Mouse (Mus musculus) natural killer cell, adult 2 months (primary cell): ENCODE data around the gene Fam219a.

Experiments used
- DNase-seq, 2 experiments: peaks; one replicate each; pipeline ENCODE4 v3.0.0; 2022; ENCODE audit warnings: low spot score in 2 of 2

Fam219a gene

DNA sequence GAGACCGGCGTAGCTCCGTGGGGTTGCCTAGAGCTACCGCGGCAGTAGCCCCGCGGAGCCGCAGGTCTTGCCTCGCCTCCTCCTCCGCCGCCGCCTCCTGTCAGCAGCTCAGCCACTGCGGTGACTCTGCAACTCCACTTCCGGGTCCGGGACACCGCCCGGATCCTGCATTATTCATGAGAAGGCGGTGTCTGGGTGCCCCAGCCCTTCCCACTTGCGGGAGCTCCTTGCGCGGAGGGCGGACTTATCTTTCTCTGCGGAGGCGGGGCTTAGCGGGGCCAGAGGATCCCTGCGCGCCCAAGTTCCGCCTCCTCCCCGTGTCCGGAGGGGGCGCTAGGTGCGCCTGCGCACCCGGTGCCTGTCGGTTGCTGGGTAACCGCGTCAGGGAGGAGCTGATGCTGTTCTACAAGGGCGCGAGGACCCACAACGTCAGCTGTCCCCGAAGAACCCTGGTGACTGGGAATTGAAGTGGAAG lies at the start of gene Fam219a, which contains the start of gene Dnaic1:
Fam219a (minus strand) TSS at position 128 of the 475 bp plus-strand sequence.
Dnaic1 (plus strand) TSS at position 365 of the 475 bp plus-strand sequence.
- peak; percentile 98 to 99 for DNase-seq

DNA sequence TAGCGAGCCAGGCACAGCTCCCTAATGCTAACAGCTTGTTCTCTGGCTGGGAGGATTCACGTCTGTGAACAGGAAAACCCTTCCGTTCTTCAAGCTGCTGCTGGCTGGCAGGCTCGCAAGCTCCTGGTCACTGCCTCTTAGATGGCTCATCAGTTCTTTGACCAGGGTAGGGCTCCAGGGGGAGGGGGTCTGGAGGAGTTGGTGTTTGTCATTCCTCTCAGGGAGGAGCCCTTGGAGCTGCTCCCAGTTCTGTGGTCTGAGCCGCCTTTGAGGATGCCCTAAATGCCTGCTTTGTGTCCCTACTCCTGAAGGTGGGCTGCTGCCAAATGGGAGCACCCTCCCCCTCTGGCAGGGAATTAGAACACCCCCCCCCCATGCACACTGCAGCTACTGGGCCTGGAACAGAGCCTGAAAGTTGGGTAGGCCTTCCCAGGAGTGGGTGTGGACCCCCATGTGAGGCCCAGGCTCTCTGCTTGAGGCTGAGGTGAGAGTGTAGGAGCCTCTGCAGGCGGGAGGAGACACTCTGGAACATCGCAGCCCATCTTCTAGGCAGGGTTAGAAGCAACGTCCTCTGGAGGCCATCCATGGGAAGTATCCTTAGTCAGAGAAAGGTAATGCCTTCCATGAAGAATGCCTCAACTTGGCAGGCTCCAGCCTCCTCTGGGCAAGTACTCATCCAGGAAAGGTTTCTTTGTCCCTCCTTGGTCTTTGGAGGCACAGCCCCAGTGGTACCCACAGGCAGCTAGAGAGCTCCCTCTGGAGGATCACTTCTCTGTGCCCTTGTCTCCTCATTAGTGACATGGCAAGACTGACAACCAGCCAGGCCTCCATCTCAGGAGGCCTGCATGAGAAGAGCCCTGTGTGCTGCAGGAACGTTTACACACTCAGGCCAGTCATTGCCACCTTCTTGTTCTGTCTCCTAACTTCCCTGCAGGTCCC lies 46.6 kb upstream of the Fam219a start:
- no peak for DNase-seq

DNA sequence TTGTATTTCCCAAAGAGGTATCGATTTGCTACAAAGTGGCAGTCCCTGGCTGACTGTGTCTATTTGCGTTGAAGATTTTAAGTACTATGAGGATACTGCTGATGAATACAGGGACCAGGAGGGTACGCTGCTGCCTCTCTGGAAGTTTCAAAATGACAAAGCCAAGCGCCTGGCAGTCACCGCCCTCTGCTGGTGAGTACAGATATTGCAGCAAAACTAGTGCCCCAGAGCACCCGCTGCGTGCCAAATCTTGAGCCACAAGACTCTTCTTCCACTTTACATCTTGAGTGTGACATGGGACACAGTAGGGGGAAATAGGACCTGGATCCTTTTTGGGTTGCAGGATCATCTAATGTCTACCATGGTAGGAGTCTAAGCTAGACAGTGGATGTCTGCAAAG lies 44.8 kb upstream of the Fam219a start:
- peak; percentile 47 to 62 for DNase-seq

DNA sequence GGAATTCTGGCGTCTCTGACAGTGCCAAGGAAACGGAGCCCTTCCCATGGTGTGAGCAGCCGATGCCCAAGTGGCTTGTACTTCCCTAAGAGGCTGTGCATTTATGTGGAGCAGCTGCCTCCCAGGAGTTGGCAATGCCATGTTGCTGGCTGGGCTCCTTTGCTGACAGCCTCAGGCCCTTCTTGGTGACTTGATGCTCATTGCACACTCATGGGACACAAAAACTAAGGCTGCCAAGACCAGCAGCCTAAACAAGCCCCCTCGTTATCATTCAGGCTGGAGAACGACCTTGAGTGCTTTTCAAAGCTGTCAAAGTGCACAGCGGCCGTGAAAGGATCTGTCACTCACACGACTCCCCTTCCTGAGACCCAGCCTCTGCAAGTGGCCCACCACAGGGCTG lies 42.8 kb upstream of the Fam219a start:
- no peak for DNase-seq

DNA sequence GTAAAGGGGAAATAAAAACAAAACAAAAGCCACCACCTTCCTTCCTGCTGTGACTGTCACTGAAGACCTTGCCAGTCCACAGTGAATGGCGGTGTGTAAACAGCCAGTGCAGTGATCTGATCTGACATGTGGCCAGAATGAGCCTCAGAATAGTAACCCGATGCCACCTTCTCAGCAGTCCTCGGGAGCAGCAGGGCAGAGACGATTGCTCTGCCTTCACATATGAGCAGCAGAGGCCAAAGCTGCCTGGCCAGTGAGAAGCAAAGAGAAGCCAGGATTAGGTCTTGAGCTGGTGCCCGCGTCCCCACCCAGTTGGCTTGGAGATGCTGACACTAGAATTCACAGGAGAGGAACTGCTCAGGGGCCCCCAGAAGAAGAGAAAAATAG lies 41.2 kb upstream of the Fam219a start:
- DNase-seq = no peak

DNA sequence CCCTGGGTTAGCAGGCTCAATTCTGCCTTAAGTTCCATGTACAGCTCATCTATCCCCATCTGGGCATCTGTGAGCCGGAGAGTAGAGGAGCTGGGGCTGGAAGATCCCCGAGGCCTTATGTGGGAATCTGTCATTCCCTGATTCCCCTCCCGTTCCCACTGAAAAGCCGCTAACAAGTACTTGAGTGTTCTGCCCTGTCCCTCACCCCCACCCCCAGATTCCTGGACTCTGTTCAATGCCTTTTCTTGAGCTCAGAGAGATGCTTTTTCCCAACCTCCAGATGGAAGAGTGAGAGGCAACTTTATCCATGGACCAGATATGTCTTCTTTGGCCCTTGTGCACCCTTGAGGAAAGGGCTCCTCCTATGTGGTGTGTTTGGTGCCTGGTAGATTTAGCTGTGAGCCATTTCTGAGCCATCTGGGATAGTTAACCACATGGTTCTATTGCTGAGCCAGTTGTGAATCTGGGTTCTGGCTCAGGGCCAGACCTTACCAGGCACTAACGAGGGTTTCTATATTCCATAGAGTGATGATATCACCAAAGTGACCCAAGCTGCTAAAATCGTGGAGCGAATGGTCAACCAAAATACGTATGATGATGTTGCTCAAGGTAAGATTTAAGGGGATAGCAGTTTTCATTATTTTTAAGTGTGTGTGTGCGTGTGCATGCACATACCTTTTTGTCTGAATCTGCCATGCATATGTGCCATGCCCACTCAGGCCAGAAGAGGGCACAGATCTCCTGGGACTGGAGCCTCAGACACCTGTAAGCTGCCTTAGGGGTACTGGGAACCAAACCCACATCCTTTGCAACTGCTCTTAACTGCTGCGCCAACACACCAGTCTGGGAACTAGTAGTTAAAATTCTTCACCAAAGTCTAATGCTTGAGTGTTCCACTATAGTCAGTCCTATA lies 40.6 kb upstream of the Fam219a start:
- DNase-seq = no peak

DNA sequence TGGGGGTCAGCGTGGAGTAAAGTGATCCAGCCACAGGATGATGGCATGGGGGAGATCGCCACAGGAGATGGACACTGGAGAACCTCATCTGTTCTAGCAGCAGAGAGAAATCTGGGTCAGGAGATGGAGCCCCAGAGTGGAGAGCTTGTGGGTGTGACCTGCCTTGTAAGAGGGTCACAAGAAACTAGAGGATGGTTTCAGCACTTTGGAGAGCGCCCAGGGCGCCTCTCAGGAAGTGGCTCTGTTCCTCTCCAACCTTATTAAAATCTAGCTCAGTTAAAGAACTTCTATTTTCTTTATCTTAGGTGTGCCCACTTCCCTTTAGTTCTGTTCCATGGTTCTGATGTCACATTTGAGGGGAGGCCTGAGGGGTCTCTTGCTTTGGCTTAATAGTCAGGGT lies 37.4 kb upstream of the Fam219a start:
- no peak for DNase-seq

DNA sequence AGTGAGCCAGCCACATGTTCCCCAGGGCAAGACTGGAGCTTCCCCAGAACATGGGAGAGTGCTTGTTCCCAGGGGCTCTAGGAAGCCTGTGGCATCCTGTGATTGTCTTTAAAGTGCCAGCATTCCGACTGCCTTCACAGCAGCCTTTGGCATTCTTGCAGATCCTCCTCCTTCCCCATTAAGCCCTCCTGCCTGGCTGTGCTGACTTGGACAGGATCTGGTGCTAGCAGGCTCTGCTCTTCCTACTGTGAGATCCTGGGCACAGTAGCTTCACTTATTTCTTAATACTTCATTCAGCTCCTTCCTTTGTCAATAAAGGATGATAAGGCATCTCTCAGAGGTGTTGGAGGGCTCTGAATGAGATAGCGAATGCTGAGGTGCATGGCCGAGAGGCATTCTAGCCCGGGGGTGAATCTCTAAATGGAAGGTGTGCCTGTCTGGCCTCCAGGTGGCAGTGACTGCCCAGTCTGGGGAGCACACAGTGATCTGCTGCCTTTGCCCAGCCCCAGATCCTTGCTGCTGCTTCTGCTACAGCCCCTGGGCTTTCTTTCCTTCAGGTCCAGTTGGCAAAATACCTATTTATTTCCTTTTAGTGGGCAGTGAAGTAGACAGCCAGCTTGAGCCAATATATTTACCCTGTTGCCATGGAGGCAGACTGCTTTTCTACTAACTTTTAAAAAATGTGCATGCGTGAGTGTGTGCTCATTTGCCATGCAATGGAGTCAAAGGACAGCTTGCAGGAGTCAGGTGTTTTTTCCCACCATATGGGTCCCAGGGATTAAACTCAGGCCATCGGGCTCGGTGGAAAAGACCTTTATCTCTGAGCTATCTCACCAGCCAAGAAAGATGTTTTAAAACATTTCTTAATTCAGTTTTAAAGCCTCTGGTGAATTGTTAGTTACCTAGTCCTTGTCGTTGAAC lies 35.4 kb upstream of the Fam219a start:
- DNase-seq = no peak

DNA sequence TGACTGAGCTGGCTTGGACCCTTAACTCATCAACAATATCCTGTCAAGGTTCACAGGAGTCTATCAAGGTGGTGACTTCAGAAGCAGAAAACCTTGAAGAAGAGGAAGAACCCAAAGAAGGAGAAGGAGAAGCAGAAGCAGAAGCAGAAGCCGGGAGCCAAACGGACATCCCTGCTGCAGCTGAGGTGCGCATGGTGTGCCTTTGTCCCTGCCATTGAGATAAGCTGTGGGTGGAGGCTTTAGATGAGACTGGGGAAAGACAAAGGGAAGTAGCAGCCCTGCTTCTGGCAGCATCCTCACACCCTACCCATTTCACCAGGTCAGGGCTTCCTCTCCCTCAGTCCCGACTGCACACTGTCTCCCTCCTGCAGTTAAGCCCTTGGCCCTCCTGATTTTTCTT lies 33.5 kb upstream of the Fam219a start:
- DNase-seq = no peak

DNA sequence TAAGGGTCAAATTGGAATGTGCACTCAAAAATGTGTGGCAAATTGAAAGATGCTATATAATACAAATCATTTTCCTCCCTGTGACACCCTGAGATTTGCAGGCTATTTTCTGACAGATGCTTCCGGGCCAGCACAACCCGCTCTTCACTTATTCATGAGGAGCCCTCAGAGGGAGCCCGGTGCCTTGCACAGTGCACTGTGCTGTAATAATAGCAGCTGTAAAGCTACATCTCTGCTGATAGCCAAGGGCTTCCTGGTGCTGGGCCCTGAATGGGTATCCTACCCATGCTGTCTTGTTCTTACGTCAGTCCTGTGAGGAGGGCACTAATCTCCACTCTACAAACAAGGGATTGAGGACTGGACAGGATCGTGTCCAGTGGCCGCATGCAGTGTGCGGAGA lies 14.0 kb upstream of the Fam219a start:
- no peak for DNase-seq

DNA sequence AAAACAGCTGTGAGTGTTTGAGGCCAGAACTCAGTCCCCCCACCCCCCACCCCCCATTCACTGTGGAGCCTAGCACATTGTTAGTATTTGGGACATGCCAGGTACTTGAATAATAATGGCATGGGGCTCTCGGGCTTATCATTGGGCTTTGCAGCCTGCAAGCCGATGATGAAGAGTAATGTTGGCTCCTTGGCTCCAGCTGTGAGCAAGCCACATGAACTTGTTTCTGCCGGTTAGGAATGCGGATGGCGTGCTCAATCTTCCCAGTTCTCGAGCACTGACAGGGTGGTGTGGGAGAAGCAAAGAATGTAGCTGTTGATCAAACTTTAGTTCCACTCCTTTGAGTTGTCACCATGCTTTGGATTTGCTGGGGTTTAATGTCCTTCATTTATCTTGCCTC lies 6.6 kb upstream of the Fam219a start:
- no peak for DNase-seq

DNA sequence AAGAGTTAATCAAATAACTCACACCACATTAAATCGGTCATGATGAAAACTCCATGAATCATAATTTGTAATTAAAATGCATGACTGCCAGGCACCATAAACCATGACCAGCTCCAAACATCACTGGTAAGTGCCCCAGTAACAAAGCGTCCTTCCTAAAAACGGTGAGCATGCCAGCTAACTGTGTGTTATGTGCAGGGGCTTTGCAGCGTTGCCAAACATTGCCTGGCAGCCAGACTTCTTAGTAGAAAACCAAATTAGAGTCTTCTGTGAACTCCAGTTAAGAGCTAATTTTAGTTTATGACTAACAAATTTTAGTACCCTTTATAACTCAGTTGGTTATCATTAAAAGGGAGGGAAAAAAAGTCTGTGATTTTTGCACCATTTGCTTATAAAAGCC lies 4.2 kb upstream of the Fam219a start:
- DNase-seq = no peak

DNA sequence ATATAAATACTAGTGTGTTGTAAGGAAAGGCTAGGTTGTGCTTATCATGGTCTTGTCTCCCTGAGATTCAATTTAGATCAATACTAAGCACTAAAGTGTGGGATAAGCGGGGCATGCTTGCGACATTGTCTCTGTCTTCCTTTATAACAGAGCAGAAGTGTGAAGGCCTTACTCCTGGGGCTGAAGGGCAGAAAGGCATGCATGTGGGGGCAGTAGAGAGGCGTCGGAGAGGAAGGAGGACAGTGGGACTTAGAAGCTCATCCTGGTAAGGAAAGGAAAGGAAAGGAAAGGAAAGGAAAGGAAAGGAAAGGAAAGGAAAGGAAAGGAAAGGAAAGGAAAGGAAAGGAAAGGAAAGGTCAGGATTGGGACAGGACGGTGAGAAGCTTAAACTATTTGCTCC lies 2.2 kb upstream of the Fam219a start:
- no peak for DNase-seq

DNA sequence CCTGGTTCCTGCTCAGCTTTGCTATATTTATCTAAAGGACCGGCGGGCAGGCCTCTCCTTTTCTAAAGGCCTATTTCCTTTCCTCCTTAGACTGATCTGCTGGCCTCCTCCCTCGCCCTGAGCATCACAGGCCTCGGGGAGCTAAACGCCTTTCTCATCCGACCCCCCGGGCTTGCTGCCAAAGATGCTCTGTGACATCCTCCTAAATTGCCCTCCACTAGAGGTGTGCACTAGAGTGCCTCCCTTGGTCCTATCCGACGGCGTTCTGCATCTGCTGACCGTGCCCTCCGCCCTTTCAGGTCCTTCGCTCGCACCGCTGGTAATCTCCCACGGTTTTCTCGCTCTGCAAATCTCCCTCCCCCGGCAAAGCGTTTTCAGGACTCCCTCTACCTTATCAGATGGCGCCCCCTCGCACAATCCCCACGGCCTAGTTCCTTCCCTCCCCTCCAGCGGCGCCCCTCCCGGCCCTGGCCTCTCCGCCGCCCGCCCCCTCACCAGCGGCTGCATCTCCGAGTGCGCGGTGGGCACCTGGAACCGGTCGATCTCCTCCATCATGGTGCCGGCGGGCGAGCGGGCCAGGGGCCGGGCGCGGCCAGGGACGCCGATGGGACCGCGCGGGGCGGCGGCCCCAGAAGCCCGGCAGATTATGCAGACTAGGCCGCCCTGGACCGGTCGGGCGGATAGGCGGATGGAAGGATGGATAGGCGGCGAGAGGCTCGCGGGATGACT lies 492 bp downstream of the Fam219a start:
- peak; percentile 9 to 16 for DNase-seq

DNA sequence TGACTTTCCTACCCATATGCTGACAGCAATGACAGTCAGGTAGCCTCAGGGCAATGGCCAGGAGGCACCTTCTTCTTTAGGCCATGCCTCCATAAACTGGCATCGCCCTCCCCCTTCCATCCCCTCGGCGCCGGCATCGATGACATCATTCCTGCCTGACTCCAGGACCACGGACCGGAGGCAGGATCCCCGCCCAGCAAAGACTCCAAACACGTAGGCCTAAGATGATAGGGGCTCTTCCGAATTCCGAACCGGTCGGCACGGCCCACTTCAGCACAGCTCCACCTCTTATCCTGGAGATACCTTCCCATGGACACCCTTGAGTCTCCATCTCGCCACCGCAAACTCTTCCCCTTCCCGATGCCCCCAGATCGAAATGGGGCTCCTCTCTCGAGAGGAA lies 1.1 kb downstream of the Fam219a start:
- DNase-seq = no peak

DNA sequence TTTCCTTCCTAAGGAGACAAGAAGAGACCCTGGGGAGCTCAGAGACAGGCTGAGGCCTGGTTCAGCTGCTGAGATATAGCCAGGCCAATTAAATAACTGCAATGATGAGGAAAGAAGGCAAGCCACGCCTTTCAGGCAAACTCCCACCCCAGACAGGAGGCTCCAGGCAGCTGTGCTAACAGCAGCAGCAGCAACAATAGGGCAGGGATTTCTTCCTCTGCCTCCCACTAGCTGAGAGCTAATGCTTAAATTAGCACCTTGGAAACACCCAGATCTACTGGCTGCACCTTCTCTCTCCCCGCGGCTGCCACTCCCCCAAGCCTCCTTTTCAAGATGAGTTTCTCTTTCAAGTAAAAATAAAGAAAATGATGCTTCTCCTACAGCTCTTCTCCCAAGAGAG lies 3.2 kb downstream of the Fam219a start:
- no peak for DNase-seq

DNA sequence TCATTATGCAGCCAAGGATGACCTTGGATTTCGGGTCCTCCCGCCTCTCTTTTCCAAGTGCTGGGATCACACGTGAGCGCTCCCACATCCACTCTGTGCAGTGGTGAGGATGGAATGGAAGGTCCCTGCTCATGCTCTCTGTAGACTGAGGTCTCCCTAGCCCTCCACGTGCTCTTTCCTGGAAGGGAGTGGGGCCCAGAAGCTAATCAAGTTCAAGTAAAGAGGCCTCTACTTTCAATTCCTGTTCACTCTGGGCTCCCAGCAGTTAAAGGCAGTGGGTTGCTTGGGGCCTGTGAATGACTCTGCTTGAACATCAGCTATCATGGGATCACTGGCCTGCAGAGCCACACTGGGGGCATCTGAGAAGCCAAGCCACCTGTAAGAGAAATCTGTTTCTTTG lies 6.0 kb downstream of the Fam219a start:
- DNase-seq = no peak

DNA sequence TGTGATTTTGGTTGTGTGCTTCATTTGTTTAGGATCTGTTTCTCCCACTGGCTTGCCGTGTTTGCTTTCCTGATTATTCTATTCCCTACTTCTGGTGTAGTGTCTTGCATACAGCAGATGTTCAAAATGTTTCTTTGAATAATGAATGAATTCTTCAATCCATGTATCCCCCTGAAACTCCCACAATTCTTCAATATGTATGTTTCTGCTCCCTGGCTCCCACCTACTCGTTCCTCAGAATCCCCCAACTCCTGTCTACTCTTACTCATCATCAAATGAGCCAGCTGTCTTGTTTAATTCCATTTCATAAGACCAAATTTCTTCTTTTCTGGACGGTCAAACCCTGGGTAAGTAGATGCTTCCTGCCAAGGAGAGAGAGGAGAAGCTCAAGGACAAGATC lies 12.2 kb downstream of the Fam219a start:
- no peak for DNase-seq

DNA sequence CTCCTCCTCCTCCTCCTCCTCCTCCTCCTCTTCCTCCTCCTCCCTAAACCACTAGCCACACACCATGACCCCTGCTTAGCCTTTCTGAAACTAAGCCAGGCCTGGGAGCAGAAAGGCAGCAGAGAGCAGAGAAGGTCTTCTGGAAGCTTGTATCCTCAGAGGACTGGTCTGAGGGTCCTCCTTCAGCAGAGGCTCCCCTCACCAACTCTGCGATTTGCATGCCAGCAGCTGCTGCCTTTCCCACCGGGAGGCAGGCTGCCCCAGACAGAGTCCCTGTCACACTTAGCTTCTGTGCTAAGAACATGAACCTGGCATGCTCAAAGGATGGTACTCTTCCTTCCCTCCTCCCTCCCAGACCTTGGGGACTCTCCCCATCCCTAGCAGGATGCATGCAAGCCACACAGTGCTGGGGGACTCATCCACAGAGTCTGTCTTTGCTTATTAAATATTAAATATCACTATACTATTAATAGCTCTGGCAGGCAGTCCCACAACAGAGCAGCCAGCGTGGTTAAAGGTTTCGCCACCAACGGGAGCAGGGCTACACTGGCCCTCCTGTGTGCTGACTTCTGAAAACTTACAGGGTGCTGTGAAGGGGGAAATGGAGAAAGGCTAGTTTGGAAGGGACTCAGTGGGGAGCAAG lies 12.9 kb downstream of the Fam219a start:
- no peak for DNase-seq

DNA sequence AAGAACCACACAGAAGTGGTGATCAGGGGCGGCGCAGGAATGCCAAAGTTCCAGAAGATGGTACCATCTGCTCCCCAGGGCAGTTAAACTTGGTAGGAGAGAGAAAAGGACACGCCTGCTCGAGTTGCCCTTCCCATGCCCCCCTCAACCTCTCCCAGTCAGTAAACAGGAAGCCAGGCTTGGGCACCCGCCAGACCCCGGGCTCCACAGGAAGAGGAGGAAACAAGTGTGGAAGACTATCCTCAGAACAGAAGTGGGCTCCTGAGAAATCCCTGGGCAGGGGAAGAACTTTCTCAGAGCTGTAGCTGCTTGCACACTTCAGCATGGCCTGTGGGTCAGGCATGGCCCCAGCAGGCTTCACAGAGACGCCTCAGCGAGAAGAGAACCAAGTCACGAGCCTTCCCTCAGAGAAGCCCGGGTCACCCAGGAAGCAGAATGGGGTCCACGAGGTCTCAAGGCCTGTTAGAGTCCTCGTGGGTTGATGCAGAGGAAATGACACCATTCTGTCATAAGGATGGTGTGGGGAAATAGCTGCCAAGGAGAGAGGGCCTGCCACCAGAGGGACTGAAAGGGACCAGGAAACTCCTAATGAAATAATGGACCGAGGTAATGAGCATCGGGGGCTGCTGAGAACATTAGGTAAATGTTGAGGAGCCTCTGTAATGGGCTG lies 14.2 kb downstream of the Fam219a start:
- DNase-seq = no peak
